Mouse (Mus musculus): ENCODE measurements around the gene Olfr896-ps1. TPM values are rescaled to one million over a fixed set of nuclear protein-coding genes. Genes with fewer than 3 reads are reported as not detected.

Olfr896-ps1 gene
- not detected for polyA plus RNA-seq (2014; fragmentation: Illumina TruSeq; extraction: RNeasy Lipid Tissue Mini Kit (QIAGEN cat#74804); ENCODE audit: insufficient read depth, low read depth, low replicate concordance)

GRCm38 (mm10) chr9:38290807-38291206 is at the start of gene Olfr896-ps1:
Olfr896-ps1 (plus strand) TSS chr9:38291107.

GRCm38 (mm10) chr9:38252474-38252873 is 38.4 kb upstream of the Olfr896-ps1 start, which contains the start of gene Olfr143:
Olfr143 (plus strand) TSS chr9:38252774.

GRCm38 (mm10) chr9:38267551-38267950 is 23.4 kb upstream of the Olfr896-ps1 start, which contains the start of gene Olfr895:
Olfr895 (plus strand) TSS chr9:38267851.

GRCm38 (mm10) chr9:38328760-38329159 is 37.9 kb downstream of the Olfr896-ps1 start, which contains the start of gene Olfr25:
Olfr25 (plus strand) TSS chr9:38329060.

Other genes with a start within 250 kb of the Olfr896-ps1 start
- not detected for gene Olfr884, start 244.6 kb upstream of the Olfr896-ps1 start, polyA plus RNA-seq (2014; fragmentation: Illumina TruSeq; extraction: RNeasy Lipid Tissue Mini Kit (QIAGEN cat#74804); ENCODE audit: insufficient read depth, low read depth, low replicate concordance)
- gene Olfr885, start 229.8 kb upstream of the Olfr896-ps1 start, polyA plus RNA-seq (2014; fragmentation: Illumina TruSeq; extraction: RNeasy Lipid Tissue Mini Kit (QIAGEN cat#74804); ENCODE audit: insufficient read depth, low read depth, low replicate concordance): not detected
- not detected for gene Olfr887, start 207.0 kb upstream of the Olfr896-ps1 start, polyA plus RNA-seq (2014; fragmentation: Illumina TruSeq; extraction: RNeasy Lipid Tissue Mini Kit (QIAGEN cat#74804); ENCODE audit: insufficient read depth, low read depth, low replicate concordance)
- gene Olfr888, start 183.0 kb upstream of the Olfr896-ps1 start, polyA plus RNA-seq (2014; fragmentation: Illumina TruSeq; extraction: RNeasy Lipid Tissue Mini Kit (QIAGEN cat#74804); ENCODE audit: insufficient read depth, low read depth, low replicate concordance): not detected
- gene Olfr889, start 175.9 kb upstream of the Olfr896-ps1 start, polyA plus RNA-seq (2014; fragmentation: Illumina TruSeq; extraction: RNeasy Lipid Tissue Mini Kit (QIAGEN cat#74804); ENCODE audit: insufficient read depth, low read depth, low replicate concordance): 0.03 TPM
- gene Olfr890, start 148.6 kb upstream of the Olfr896-ps1 start, polyA plus RNA-seq (2014; fragmentation: Illumina TruSeq; extraction: RNeasy Lipid Tissue Mini Kit (QIAGEN cat#74804); ENCODE audit: insufficient read depth, low read depth, low replicate concordance): not detected
- gene Olfr891, start 110.3 kb upstream of the Olfr896-ps1 start, polyA plus RNA-seq (2014; fragmentation: Illumina TruSeq; extraction: RNeasy Lipid Tissue Mini Kit (QIAGEN cat#74804); ENCODE audit: insufficient read depth, low read depth, low replicate concordance): not detected
- gene Olfr893, start 82.7 kb upstream of the Olfr896-ps1 start, polyA plus RNA-seq (2014; fragmentation: Illumina TruSeq; extraction: RNeasy Lipid Tissue Mini Kit (QIAGEN cat#74804); ENCODE audit: insufficient read depth, low read depth, low replicate concordance): not detected
- gene Olfr894, start 73.1 kb upstream of the Olfr896-ps1 start, polyA plus RNA-seq (2014; fragmentation: Illumina TruSeq; extraction: RNeasy Lipid Tissue Mini Kit (QIAGEN cat#74804); ENCODE audit: insufficient read depth, low read depth, low replicate concordance): not detected
- not detected for gene Olfr143, start 38.3 kb upstream of the Olfr896-ps1 start, polyA plus RNA-seq (2014; fragmentation: Illumina TruSeq; extraction: RNeasy Lipid Tissue Mini Kit (QIAGEN cat#74804); ENCODE audit: insufficient read depth, low read depth, low replicate concordance)
- gene Olfr895, start 23.3 kb upstream of the Olfr896-ps1 start, polyA plus RNA-seq (2014; fragmentation: Illumina TruSeq; extraction: RNeasy Lipid Tissue Mini Kit (QIAGEN cat#74804); ENCODE audit: insufficient read depth, low read depth, low replicate concordance): not detected
- gene Olfr25, start 38.0 kb downstream of the Olfr896-ps1 start, polyA plus RNA-seq (2014; fragmentation: Illumina TruSeq; extraction: RNeasy Lipid Tissue Mini Kit (QIAGEN cat#74804); ENCODE audit: insufficient read depth, low read depth, low replicate concordance): not detected
- not detected for gene Olfr898, start 57.3 kb downstream of the Olfr896-ps1 start, polyA plus RNA-seq (2014; fragmentation: Illumina TruSeq; extraction: RNeasy Lipid Tissue Mini Kit (QIAGEN cat#74804); ENCODE audit: insufficient read depth, low read depth, low replicate concordance)
- gene Olfr250, start 75.8 kb downstream of the Olfr896-ps1 start, polyA plus RNA-seq (2014; fragmentation: Illumina TruSeq; extraction: RNeasy Lipid Tissue Mini Kit (QIAGEN cat#74804); ENCODE audit: insufficient read depth, low read depth, low replicate concordance): not detected
- gene Olfr251, start 86.0 kb downstream of the Olfr896-ps1 start, polyA plus RNA-seq (2014; fragmentation: Illumina TruSeq; extraction: RNeasy Lipid Tissue Mini Kit (QIAGEN cat#74804); ENCODE audit: insufficient read depth, low read depth, low replicate concordance): not detected
- not detected for gene Olfr147, start 110.6 kb downstream of the Olfr896-ps1 start, polyA plus RNA-seq (2014; fragmentation: Illumina TruSeq; extraction: RNeasy Lipid Tissue Mini Kit (QIAGEN cat#74804); ENCODE audit: insufficient read depth, low read depth, low replicate concordance)
- not detected for gene Olfr901, start 138.3 kb downstream of the Olfr896-ps1 start, polyA plus RNA-seq (2014; fragmentation: Illumina TruSeq; extraction: RNeasy Lipid Tissue Mini Kit (QIAGEN cat#74804); ENCODE audit: insufficient read depth, low read depth, low replicate concordance)
- gene Olfr902, start 156.5 kb downstream of the Olfr896-ps1 start, polyA plus RNA-seq (2014; fragmentation: Illumina TruSeq; extraction: RNeasy Lipid Tissue Mini Kit (QIAGEN cat#74804); ENCODE audit: insufficient read depth, low read depth, low replicate concordance): not detected
- gene Olfr904, start 172.0 kb downstream of the Olfr896-ps1 start, polyA plus RNA-seq (2014; fragmentation: Illumina TruSeq; extraction: RNeasy Lipid Tissue Mini Kit (QIAGEN cat#74804); ENCODE audit: insufficient read depth, low read depth, low replicate concordance): not detected
- gene Olfr905, start 180.0 kb downstream of the Olfr896-ps1 start, polyA plus RNA-seq (2014; fragmentation: Illumina TruSeq; extraction: RNeasy Lipid Tissue Mini Kit (QIAGEN cat#74804); ENCODE audit: insufficient read depth, low read depth, low replicate concordance): not detected
- not detected for gene Olfr906, start 196.0 kb downstream of the Olfr896-ps1 start, polyA plus RNA-seq (2014; fragmentation: Illumina TruSeq; extraction: RNeasy Lipid Tissue Mini Kit (QIAGEN cat#74804); ENCODE audit: insufficient read depth, low read depth, low replicate concordance)
- not detected for gene Olfr907, start 204.7 kb downstream of the Olfr896-ps1 start, polyA plus RNA-seq (2014; fragmentation: Illumina TruSeq; extraction: RNeasy Lipid Tissue Mini Kit (QIAGEN cat#74804); ENCODE audit: insufficient read depth, low read depth, low replicate concordance)
- not detected for gene Olfr911-ps1, start 230.5 kb downstream of the Olfr896-ps1 start, polyA plus RNA-seq (2014; fragmentation: Illumina TruSeq; extraction: RNeasy Lipid Tissue Mini Kit (QIAGEN cat#74804); ENCODE audit: insufficient read depth, low read depth, low replicate concordance)
- not detected for gene Olfr910, start 246.7 kb downstream of the Olfr896-ps1 start, polyA plus RNA-seq (2014; fragmentation: Illumina TruSeq; extraction: RNeasy Lipid Tissue Mini Kit (QIAGEN cat#74804); ENCODE audit: insufficient read depth, low read depth, low replicate concordance)